Mouse (Mus musculus) heart, postnatal 0 days (tissue): Measurements from ENCODE around the gene 4930438A08Rik.

Source experiments
- CTCF ChIP-seq: IDR thresholded peaks from 2 replicates; pipeline ENCODE4 v1.5.1; 2016; ENCODE audit warnings: antibody characterized with exemption, control low read depth, low read depth
- EP300 ChIP-seq: IDR thresholded peaks from 2 replicates; pipeline ENCODE4 v1.6.1; 2016; ENCODE audit warnings: antibody characterized with exemption, low read depth

GRCm38 (mm10) chr11:58254411-58254810 lies 20.2 kb upstream of the 4930438A08Rik start:
- no peak for TF ChIP-seq EP300
- TF ChIP-seq CTCF: no peak
